7 mouse cellular contexts compared by ENCODE assay signal in genomic region chr9:62828662-62829086, GRCm38 (mm10). TPM values are rescaled to one million over a fixed set of nuclear protein-coding genes. Genes with fewer than 3 reads are reported as not detected.
DNase-seq lines count a peak whose midpoint lies in the region; ATAC-seq lines count a peak whose summit lies in the region.

No protein-coding gene starts in this region.

- H3K36me3 ChIP-seq in intestine, embryonic 15.5 days = no peaks in the 10 kb centered on the region
- no peaks in the 10 kb centered on the region for H3K36me3 ChIP-seq in midbrain, embryonic 10.5 days

- peak; percentile 97 to 98 for DNase-seq in adrenal gland, adult 18-20 months (ENCODE audit: low spot score in 2 of 2)
- DNase-seq in embryo, embryonic 11 days = peak; percentile 97
- peak; percentile 96 for DNase-seq in gastrocnemius, postnatal 25 days
- DNase-seq in left cerebral cortex, postnatal 25 days (ENCODE audit: low spot score in 2 of 2) = peak; percentile 92 to 97
- peak; percentile 98 for DNase-seq in midbrain, embryonic 10.5 days (ENCODE audit: low spot score)
- DNase-seq in right cerebral cortex, postnatal 4 days = peak; percentile 92

- H3K9ac ChIP-seq in intestine, embryonic 15.5 days = no peak overlapping the region

- no peaks in the 10 kb centered on the region for H3K9me3 ChIP-seq in intestine, embryonic 15.5 days
- H3K9me3 ChIP-seq in midbrain, embryonic 10.5 days (replicated peaks) = no peaks in the 10 kb centered on the region

- H3K4me3 ChIP-seq in intestine, embryonic 15.5 days (replicated peaks) = peak overlapping the region; percentile 15
- H3K4me3 ChIP-seq in midbrain, embryonic 10.5 days = peak overlapping the region; percentile 41

- intact Hi-C loops in left cerebral cortex, postnatal 25 days (cut with DNase I) = loop anchor here (2.0 kb wide), 1 partner anchor 46 kb away; no protein-coding TSS in a partner anchor

- under 1% methylated on average over 23 of the region's 23 CpGs for whole genome bisulfite sequencing in intestine, embryonic 15.5 days
- WGBS in midbrain, embryonic 10.5 days = under 1% methylated on average over 23 of the region's 23 CpGs

- ATAC-seq in intestine, embryonic 15.5 days = peak; percentile 97

- H3K27ac ChIP-seq in intestine, embryonic 15.5 days = peak overlapping the region; percentile 29; the same call in 1 of the 2 replicates
- peak overlapping the region; percentile 82 for H3K27ac ChIP-seq in midbrain, embryonic 10.5 days (replicated peaks)

- H3K4me2 ChIP-seq in intestine, embryonic 15.5 days (replicated peaks) = peak overlapping the region; percentile 51

- H3K27me3 ChIP-seq in intestine, embryonic 15.5 days (replicated peaks) = no peaks in the 10 kb centered on the region
- H3K27me3 ChIP-seq in midbrain, embryonic 10.5 days (ENCODE audit: low read depth, poor library complexity, severe bottlenecking) = no peaks in the 10 kb centered on the region

- peaks cover 9% of the 10 kb centered on the region; the same call in 1 of the 2 replicates for H3K4me1 ChIP-seq in intestine, embryonic 15.5 days (replicated peaks)
- H3K4me1 ChIP-seq in midbrain, embryonic 10.5 days = peaks cover 52% of the 10 kb centered on the region

RNA-seq across cellular contexts. Expression of gene Cln6, which starts 9.9 kb away (rescaled TPM):
- total RNA-seq in adrenal gland, adult 18-20 months (2021) = 10 to 100 TPM; 12.6 to 14.3 TPM
- total RNA-seq in gastrocnemius, postnatal 25 days (2021) = 10 to 100 TPM; 10.7 to 11.9 TPM
- polyA plus RNA-seq in intestine, embryonic 15.5 days (2015; fragmentation: Nextera tagmentation; extraction: Ambion mirVana) = 29.6 and 30.6 TPM in 2 replicates
- total RNA-seq in left cerebral cortex, postnatal 25 days (2021) = 10 to 100 TPM in 1 of 2 experiments, 1 to 10 TPM in 1; 9.2 to 10.5 TPM
- polyA plus RNA-seq in midbrain, embryonic 10.5 days (2016; fragmentation: Nextera tagmentation; extraction: Ambion mirVana) = 10.2 and 13.3 TPM in 2 replicates

RNA-seq across cellular contexts. Expression of gene Fem1b, which starts 16.9 kb away (rescaled TPM):
- 10 to 100 TPM; 35.7 to 39.4 TPM for total RNA-seq in adrenal gland, adult 18-20 months (2021)
- 10 to 100 TPM; 14.1 to 15.4 TPM for total RNA-seq in gastrocnemius, postnatal 25 days (2021)
- polyA plus RNA-seq in intestine, embryonic 15.5 days (2015; fragmentation: Nextera tagmentation; extraction: Ambion mirVana) = 16.2 and 16.7 TPM in 2 replicates
- total RNA-seq in left cerebral cortex, postnatal 25 days (2021) = 100 to 1,000 TPM; 103 to 115 TPM
- 34.5 and 41.0 TPM in 2 replicates for polyA plus RNA-seq in midbrain, embryonic 10.5 days (2016; fragmentation: Nextera tagmentation; extraction: Ambion mirVana)

RNA-seq across cellular contexts. Expression of gene Calml4, which starts 29.2 kb away (rescaled TPM):
- total RNA-seq in adrenal gland, adult 18-20 months (2021) = 1 to 10 TPM; 7.7 to 9.2 TPM
- total RNA-seq in gastrocnemius, postnatal 25 days (2021) = 1 to 10 TPM; 2.0 to 2.5 TPM
- 193 and 202 TPM in 2 replicates for polyA plus RNA-seq in intestine, embryonic 15.5 days (2015; fragmentation: Nextera tagmentation; extraction: Ambion mirVana)
- total RNA-seq in left cerebral cortex, postnatal 25 days (2021) = 1 to 10 TPM; 1.4 to 2.7 TPM
- polyA plus RNA-seq in midbrain, embryonic 10.5 days (2016; fragmentation: Nextera tagmentation; extraction: Ambion mirVana) = 0.36 and 0.60 TPM in 2 replicates

Comparison
In these comparisons a context has a peak if more than half of its experiments do, and no peak if none do; other contexts are left out.
1. Peak in every context shown above with its lines: DNase-seq, ATAC-seq, H3K4me3 ChIP-seq and H3K27ac ChIP-seq.